In the genomic region with DNA sequence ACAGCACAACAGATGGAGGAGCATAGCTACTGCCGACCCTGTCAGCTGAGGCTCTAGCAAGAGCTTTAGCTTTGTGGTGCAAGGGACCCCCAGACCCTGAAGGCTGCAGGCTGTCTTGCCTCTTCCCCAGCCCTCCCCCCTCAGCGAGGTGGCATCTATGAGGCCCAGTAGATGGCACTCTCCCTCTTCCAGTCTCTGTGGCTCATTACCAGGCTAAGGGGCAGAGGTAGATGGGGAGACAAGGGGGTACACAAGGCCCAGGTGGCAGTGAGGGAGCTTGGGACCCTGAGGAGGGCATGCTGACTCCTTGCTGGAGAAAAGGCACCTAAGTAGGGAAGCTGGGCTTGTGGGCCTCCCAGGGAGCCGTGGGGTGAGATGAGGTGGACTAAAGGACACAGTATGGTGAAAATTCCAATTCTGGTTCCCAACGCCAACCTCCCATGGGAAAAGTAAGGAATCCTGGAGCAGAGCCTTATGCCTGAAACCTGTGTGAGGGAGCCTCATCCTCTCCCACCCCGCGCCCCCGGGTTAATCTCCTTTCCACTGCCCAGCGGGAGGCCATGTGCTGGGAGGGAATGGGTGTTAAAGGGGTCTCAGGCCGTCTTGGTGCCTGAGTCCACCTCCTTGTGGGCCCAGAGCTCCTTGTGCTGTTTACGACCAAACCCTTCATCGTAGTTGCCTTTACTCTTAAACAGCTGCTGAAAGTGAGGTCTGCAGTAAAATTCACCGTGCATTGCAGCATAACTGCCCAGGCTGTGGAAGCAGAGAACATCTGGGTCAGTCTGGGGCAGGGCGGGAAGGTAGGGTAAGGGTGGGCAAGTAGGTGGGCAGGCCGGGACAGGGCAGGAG, we compare ENCODE assay signal across 8 mouse cellular contexts. TPM values are rescaled to one million over a fixed set of nuclear protein-coding genes. Genes with fewer than 3 reads are reported as not detected.
A peak's percentile ranks its signal among the peaks of the same experiment; 100 is the strongest.
DNase-seq lines count a peak whose midpoint lies in the region; ATAC-seq and TF ChIP-seq lines count a peak whose summit lies in the region.
"Had no signal": no experiment of that assay in that cellular context is flagged by ENCODE, and none has a peak within 500 bp of the region (broad histone marks: within the 10 kb centered on the region; RNA-seq: fewer than 3 reads in every experiment).

No protein-coding gene starts in this region.

- no peak for TF ChIP-seq POLR2A in myocyte (IDR thresholded peaks at IDR 0.05; ENCODE audit: insufficient read length, low read depth)

- peak overlapping the region; percentile 95 for H3K9ac ChIP-seq in neural tube, embryonic 11.5 days (ENCODE audit: low read length)
- H3K9ac ChIP-seq in liver, embryonic 11.5 days (ENCODE audit: low read depth, low read length), result peak overlapping the region; percentile 72; the same call in 1 of the 2 replicates

- H3K4me3 ChIP-seq in neural tube, embryonic 11.5 days (ENCODE audit: low read depth, low read length), result peak overlapping the region; percentile 86
- peak overlapping the region; percentile 67 for H3K4me3 ChIP-seq in brown adipose tissue, adult 24 weeks (ENCODE audit: insufficient read depth, low read depth, low read length)
- peak overlapping the region; percentile 68 for H3K4me3 ChIP-seq in liver, embryonic 11.5 days (ENCODE audit: low read depth, low read length)
- peak overlapping the region; percentile 51 for H3K4me3 ChIP-seq in myocyte

- H3K27me3 ChIP-seq in neural tube, embryonic 11.5 days (ENCODE audit: control insufficient read depth, insufficient read depth, low read length), result no peaks in the 10 kb centered on the region
- H3K27me3 ChIP-seq in liver, embryonic 11.5 days (replicated peaks; ENCODE audit: control insufficient read depth, insufficient read depth, low read length), result no peaks in the 10 kb centered on the region
- no peaks in the 10 kb centered on the region for H3K27me3 ChIP-seq in myocyte (ENCODE audit: control insufficient read depth, insufficient read depth, insufficient read length)

- 64% methylated on average over 14 of the region's 14 CpGs for WGBS in neural tube, embryonic 11.5 days
- WGBS in liver, embryonic 11.5 days, result 54% methylated on average over 14 of the region's 14 CpGs

- H3K9me3 ChIP-seq in neural tube, embryonic 11.5 days (ENCODE audit: control insufficient read depth, low read length), result no peaks in the 10 kb centered on the region
- H3K9me3 ChIP-seq in liver, embryonic 11.5 days (ENCODE audit: control insufficient read depth, low read length), result no peaks in the 10 kb centered on the region

- H3K4me2 ChIP-seq in neural tube, embryonic 11.5 days (ENCODE audit: low read depth), result peak overlapping the region; percentile 94
- peak overlapping the region; percentile 91 for H3K4me2 ChIP-seq in liver, embryonic 11.5 days
- H3K4me2 ChIP-seq in myocyte (ENCODE audit: low read depth), result no peak overlapping the region

- H3K4me1 ChIP-seq in neural tube, embryonic 11.5 days (ENCODE audit: control insufficient read depth, insufficient read depth, low read length), result peaks cover 17% of the 10 kb centered on the region
- peaks cover 7% of the 10 kb centered on the region for H3K4me1 ChIP-seq in brown adipose tissue, adult 24 weeks (ENCODE audit: control insufficient read depth, insufficient read depth, insufficient read length, low read length)
- H3K4me1 ChIP-seq in liver, embryonic 11.5 days (replicated peaks; ENCODE audit: control insufficient read depth, insufficient read depth, low read length), result peaks cover 24% of the 10 kb centered on the region

- H3K36me3 ChIP-seq in neural tube, embryonic 11.5 days (ENCODE audit: control insufficient read depth, insufficient read depth, low read length), result peaks cover 14% of the 10 kb centered on the region
- H3K36me3 ChIP-seq in liver, embryonic 11.5 days (ENCODE audit: control insufficient read depth, insufficient read depth, low read length), result peaks cover 14% of the 10 kb centered on the region
- H3K36me3 ChIP-seq in myocyte (ENCODE audit: control insufficient read depth, insufficient read depth), result peaks cover 5% of the 10 kb centered on the region

- DNase-seq in neural tube, embryonic 11.5 days (ENCODE audit: low spot score), result no peak
- no peak for DNase-seq in neural tube, embryonic 10.5 days (ENCODE audit: extremely low spot score, low spot score)
- peak; percentile 29 for DNase-seq in heart, postnatal 4 days
- no peak for DNase-seq in liver, embryonic 11.5 days (ENCODE audit: low spot score)
- DNase-seq in urinary bladder, adult 18-20 months (ENCODE audit: low spot score in 2 of 2), result no peak

- H3K79me2 ChIP-seq in myocyte (ENCODE audit: control insufficient read depth, insufficient read depth), result no peaks in the 10 kb centered on the region

- ATAC-seq in neural tube, embryonic 11.5 days (ENCODE audit: insufficient read depth, low FRiP score, low TSS enrichment), result no peak
- no peak for ATAC-seq in liver, embryonic 11.5 days (replicated peaks; ENCODE audit: low FRiP score)

- H3K27ac ChIP-seq in neural tube, embryonic 11.5 days (ENCODE audit: low read depth, low read length), result peak overlapping the region; percentile 97; the same call in 1 of the 2 replicates
- H3K27ac ChIP-seq in brown adipose tissue, adult 24 weeks (replicated peaks; ENCODE audit: low read depth, low read length), result peak overlapping the region; percentile 4; the same call in 1 of the 2 replicates
- peak overlapping the region; percentile 83; the same call in 1 of the 2 replicates for H3K27ac ChIP-seq in liver, embryonic 11.5 days (ENCODE audit: low read depth, low read length)

- H3ac ChIP-seq in myocyte (ENCODE audit: control insufficient read depth, insufficient read length), result no peak overlapping the region

TF ChIP-seq in myocyte, 11 proteins besides CTCF, POLR2A, EP300 and RAD21:
- TF ChIP-seq E2F4 (IDR thresholded peaks at IDR 0.05; ENCODE audit: insufficient read depth) (no peak), POLR2AphosphoS2 (IDR thresholded peaks at IDR 0.05; ENCODE audit: insufficient read length, low read depth) (peak; percentile 6)

RNA-seq across cellular contexts. Expression of gene Gm10840, which starts 2.3 kb away (rescaled TPM):
- polyA plus RNA-seq in neural tube, embryonic 11.5 days (2014; fragmentation: Nextera tagmentation; extraction: Ambion mirVana), result not detected in 2 replicates
- polyA plus RNA-seq in brown adipose tissue, adult 24 weeks (2012; ENCODE audit: insufficient read depth, insufficient read length, missing spikeins), result not detected in 2 replicates
- not detected for total RNA-seq in heart, postnatal 4 days (2021)
- polyA plus RNA-seq in liver, embryonic 11.5 days (2014; fragmentation: Nextera tagmentation; extraction: Ambion mirVana), result not detected in 2 replicates
- not detected for polyA plus RNA-seq in myocyte (2012; fragmentation: generic; extraction: Trizol)
- total RNA-seq: heart, postnatal 10 days had no signal

RNA-seq across cellular contexts. Expression of gene Limd2, which starts 2.4 kb away (rescaled TPM):
- polyA plus RNA-seq in neural tube, embryonic 11.5 days (2014; fragmentation: Nextera tagmentation; extraction: Ambion mirVana), result 295 and 337 TPM in 2 replicates
- 3.4 and 6.1 TPM in 2 replicates for polyA plus RNA-seq in brown adipose tissue, adult 24 weeks (2012; ENCODE audit: insufficient read depth, insufficient read length, missing spikeins)
- total RNA-seq in heart, postnatal 4 days (2021), result 10 to 100 TPM; 21.6 to 21.8 TPM
- 172 and 182 TPM in 2 replicates for polyA plus RNA-seq in liver, embryonic 11.5 days (2014; fragmentation: Nextera tagmentation; extraction: Ambion mirVana)
- polyA plus RNA-seq in myocyte (2012; fragmentation: generic; extraction: Trizol), result 36.4 TPM

RNA-seq across cellular contexts. Expression of gene Strada, which starts 43.7 kb away (rescaled TPM):
- 40.6 and 43.1 TPM in 2 replicates for polyA plus RNA-seq in neural tube, embryonic 11.5 days (2014; fragmentation: Nextera tagmentation; extraction: Ambion mirVana)
- 9.3 and 9.8 TPM in 2 replicates for polyA plus RNA-seq in brown adipose tissue, adult 24 weeks (2012; ENCODE audit: insufficient read depth, insufficient read length, missing spikeins)
- 10 to 100 TPM; 12.5 to 13.4 TPM for total RNA-seq in heart, postnatal 4 days (2021)
- 22.0 and 24.3 TPM in 2 replicates for polyA plus RNA-seq in liver, embryonic 11.5 days (2014; fragmentation: Nextera tagmentation; extraction: Ambion mirVana)
- polyA plus RNA-seq in myocyte (2012; fragmentation: generic; extraction: Trizol), result 25.9 TPM

RNA-seq across cellular contexts. Expression of gene Ccdc47, which starts 57.8 kb away (rescaled TPM):
- polyA plus RNA-seq in neural tube, embryonic 11.5 days (2014; fragmentation: Nextera tagmentation; extraction: Ambion mirVana), result 63.1 and 73.4 TPM in 2 replicates
- 80.1 and 94.1 TPM in 2 replicates for polyA plus RNA-seq in brown adipose tissue, adult 24 weeks (2012; ENCODE audit: insufficient read depth, insufficient read length, missing spikeins)
- 10 to 100 TPM; 75.3 to 77.2 TPM for total RNA-seq in heart, postnatal 4 days (2021)
- 73.3 and 76.0 TPM in 2 replicates for polyA plus RNA-seq in liver, embryonic 11.5 days (2014; fragmentation: Nextera tagmentation; extraction: Ambion mirVana)
- polyA plus RNA-seq in myocyte (2012; fragmentation: generic; extraction: Trizol), result 31.6 TPM

RNA-seq across cellular contexts. Expression of gene Ddx42, which starts 58.4 kb away (rescaled TPM):
- polyA plus RNA-seq in neural tube, embryonic 11.5 days (2014; fragmentation: Nextera tagmentation; extraction: Ambion mirVana), result 102 and 106 TPM in 2 replicates
- polyA plus RNA-seq in brown adipose tissue, adult 24 weeks (2012; ENCODE audit: insufficient read depth, insufficient read length, missing spikeins), result 18.9 and 22.2 TPM in 2 replicates
- total RNA-seq in heart, postnatal 4 days (2021), result 10 to 100 TPM; 42.8 to 44.2 TPM
- 63.3 and 68.2 TPM in 2 replicates for polyA plus RNA-seq in liver, embryonic 11.5 days (2014; fragmentation: Nextera tagmentation; extraction: Ambion mirVana)
- polyA plus RNA-seq in myocyte (2012; fragmentation: generic; extraction: Trizol), result 22.0 TPM

Comparison
In these comparisons a context has a peak if more than half of its experiments do, and no peak if none do; other contexts are left out.
1. H3K27ac ChIP-seq: peak in every context shown above with its lines; median percentile 97 in neural tube, embryonic 11.5 days; 83 in liver, embryonic 11.5 days; 4 in brown adipose tissue, adult 24 weeks.